Mouse (Mus musculus): ENCODE measurements around the gene Ciao2b. TPM values are rescaled to one million over a fixed set of nuclear protein-coding genes. Genes with fewer than 3 reads are reported as not detected.

Ciao2b gene
- polyA plus RNA-seq, 1 experiment from 2014 or later = 65.0 TPM

- H3K4me2 ChIP-seq = no peak overlapping the region
- ATAC-seq (ENCODE audit: low read depth) (no peak), DNase-seq (no peak)
- H3K4me3 ChIP-seq (replicated peaks) = no peak overlapping the region
- H3K4me1 ChIP-seq (replicated peaks) = no peaks in the 10 kb centered on the region
- H3K27ac ChIP-seq = no peak overlapping the region
- no peaks in the 10 kb centered on the region for H3K27me3 ChIP-seq
- H3K36me3 ChIP-seq = no peaks in the 10 kb centered on the region
- no peaks in the 10 kb centered on the region for H3K9me3 ChIP-seq (replicated peaks)
- 51% methylated on average over 4 of the region's 4 CpGs for WGBS (ENCODE audit: insufficient replicate concordance)
- no peak overlapping the region for H3K9ac ChIP-seq
These were observed 30.2 kb downstream of the Ciao2b start for GRCm38 (mm10) chr8:104611613-104612012.

DNA sequence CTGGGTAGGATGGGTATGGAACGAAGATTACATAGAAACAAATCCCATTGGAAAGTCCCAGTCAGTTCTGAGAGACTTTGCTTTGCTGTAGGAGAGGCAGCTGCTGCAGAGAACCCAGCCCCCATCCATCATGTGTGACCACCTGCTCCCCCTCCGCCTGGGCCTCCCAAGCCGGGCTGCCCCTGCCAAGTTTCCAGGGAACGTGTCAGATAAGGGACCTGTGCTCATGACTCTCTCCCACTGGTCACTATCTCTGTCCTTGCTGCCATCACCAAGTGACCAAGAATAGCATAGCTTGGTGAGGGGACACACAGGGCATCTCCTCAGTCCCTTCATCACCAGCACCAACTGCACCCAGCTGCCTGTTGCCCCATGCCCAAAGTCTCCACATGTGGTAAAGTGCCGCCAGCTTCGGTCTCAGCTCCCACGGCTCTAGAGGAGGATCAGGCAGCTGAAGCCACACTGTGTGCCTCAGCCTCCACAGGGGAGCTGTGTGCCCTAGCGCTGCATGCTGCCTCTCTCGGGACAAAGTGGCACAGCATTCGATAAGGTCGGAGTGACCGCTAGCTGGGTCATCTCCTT lies 31.5 kb downstream of the Ciao2b start:
- Histone ChIP-seq H3K9me3 (replicated peaks) (no peaks in the 10 kb centered on the region), H3K36me3 (no peaks in the 10 kb centered on the region), H3K4me2 (no peak overlapping the region), H3K27me3 (0 out of 2 replicates have a peak, but pooled peaks cover 1% of the 10 kb centered on the region), H3K27ac (no peak overlapping the region), H3K9ac (no peak overlapping the region), H3K4me3 (replicated peaks) (no peak overlapping the region), H3K4me1 (replicated peaks) (no peaks in the 10 kb centered on the region)
- DNase-seq (no peak), ATAC-seq (ENCODE audit: low read depth) (no peak)
- 68% methylated on average over 12 of the region's 12 CpGs for WGBS (ENCODE audit: insufficient replicate concordance)

- H3K9ac ChIP-seq = no peak overlapping the region
- H3K4me2 ChIP-seq = no peak overlapping the region
- ATAC-seq (ENCODE audit: low read depth) (no peak), DNase-seq (no peak)
- no peaks in the 10 kb centered on the region for H3K4me1 ChIP-seq (replicated peaks)
- no peaks in the 10 kb centered on the region for H3K36me3 ChIP-seq
- no peaks in the 10 kb centered on the region for H3K9me3 ChIP-seq (replicated peaks)
- 0 out of 2 replicates have a peak, but pooled peaks cover 3% of the 10 kb centered on the region for H3K27me3 ChIP-seq
- 66% methylated on average over 8 of the region's 8 CpGs for WGBS (ENCODE audit: insufficient replicate concordance)
- H3K4me3 ChIP-seq (replicated peaks) = no peak overlapping the region
- no peak overlapping the region for H3K27ac ChIP-seq
These were observed 32.5 kb downstream of the Ciao2b start for GRCm38 (mm10) chr8:104609222-104609621.

DNA sequence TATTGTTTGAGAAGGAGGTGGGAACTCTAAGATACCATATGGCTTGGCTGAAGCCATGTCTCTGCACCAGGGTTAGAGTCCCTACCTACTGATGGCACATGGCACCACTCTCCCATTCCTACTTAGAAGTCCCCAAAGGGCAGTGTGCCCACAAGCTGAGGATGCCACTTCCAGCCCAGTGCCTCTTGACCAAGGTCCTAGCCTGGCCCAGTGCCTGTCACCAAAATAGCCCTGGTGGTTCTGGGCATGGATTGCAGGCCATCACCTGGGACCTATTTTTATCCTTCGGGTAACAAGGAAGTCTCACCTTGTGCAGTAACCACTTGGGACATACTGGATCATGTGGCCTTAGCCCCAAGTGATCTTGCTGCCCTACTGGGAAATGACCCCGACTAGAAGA lies 33.8 kb downstream of the Ciao2b start:
- H3K36me3 ChIP-seq = no peaks in the 10 kb centered on the region
- no peak overlapping the region for H3K4me2 ChIP-seq
- no peak overlapping the region for H3K27ac ChIP-seq
- H3K4me3 ChIP-seq (replicated peaks) = no peak overlapping the region
- DNase-seq (no peak), ATAC-seq (ENCODE audit: low read depth) (no peak)
- H3K9me3 ChIP-seq (replicated peaks) = no peaks in the 10 kb centered on the region
- no peak overlapping the region for H3K9ac ChIP-seq
- H3K4me1 ChIP-seq (replicated peaks) = no peaks in the 10 kb centered on the region
- 0 out of 2 replicates have a peak, but pooled peaks cover 3% of the 10 kb centered on the region for H3K27me3 ChIP-seq
- 54% methylated on average over 2 of the region's 2 CpGs for WGBS (ENCODE audit: insufficient replicate concordance)

GRCm38 (mm10) chr8:104606329-104606728 lies 35.4 kb downstream of the Ciao2b start:
- ATAC-seq (ENCODE audit: low read depth) (no peak), DNase-seq (no peak)
- Histone ChIP-seq H3K4me2 (no peak overlapping the region), H3K27me3 (peaks cover 8% of the 10 kb centered on the region; the same call in 1 of the 2 replicates), H3K4me1 (replicated peaks) (peaks cover 9% of the 10 kb centered on the region), H3K9ac (no peak overlapping the region), H3K36me3 (no peaks in the 10 kb centered on the region), H3K9me3 (replicated peaks) (no peaks in the 10 kb centered on the region), H3K27ac (no peak overlapping the region), H3K4me3 (replicated peaks) (no peak overlapping the region)
- 37% methylated on average over 6 of the region's 6 CpGs for WGBS (ENCODE audit: insufficient replicate concordance)

DNA sequence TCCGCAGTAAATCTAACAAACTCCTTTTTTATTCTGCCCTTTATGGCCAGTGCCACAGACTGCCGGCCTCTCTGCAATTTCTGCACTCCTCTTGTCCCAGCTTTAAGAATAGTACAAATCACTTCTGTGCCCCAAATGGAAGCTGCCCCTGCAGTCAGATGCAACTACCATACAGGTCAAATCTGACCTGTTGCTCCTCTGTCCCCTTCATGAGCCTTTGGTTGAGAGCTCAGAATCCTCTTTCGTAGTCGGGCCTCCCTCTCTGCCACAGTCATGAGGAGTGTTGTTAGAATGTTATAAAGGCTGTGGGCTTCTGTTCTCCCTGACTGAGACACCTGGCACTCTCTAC lies 38.5 kb downstream of the Ciao2b start:
- Histone ChIP-seq H3K4me3 (replicated peaks) (no peak overlapping the region), H3K9me3 (replicated peaks) (no peaks in the 10 kb centered on the region), H3K4me2 (no peak overlapping the region), H3K9ac (no peak overlapping the region), H3K4me1 (replicated peaks) (peaks cover 9% of the 10 kb centered on the region), H3K36me3 (no peaks in the 10 kb centered on the region), H3K27me3 (peaks cover 11% of the 10 kb centered on the region; the same call in 1 of the 2 replicates), H3K27ac (no peak overlapping the region)
- DNase-seq (no peak), ATAC-seq (ENCODE audit: low read depth) (no peak)
- WGBS (ENCODE audit: insufficient replicate concordance) = 60% methylated on average over 4 of the region's 4 CpGs

- H3K4me2 ChIP-seq = peak overlapping the region; percentile 46
- peak; percentile 84 for ATAC-seq (ENCODE audit: low read depth)
- H3K27ac ChIP-seq = no peak overlapping the region
- H3K4me1 ChIP-seq (replicated peaks) = peaks cover 9% of the 10 kb centered on the region
- DNase-seq = peak; percentile 68
- no peaks in the 10 kb centered on the region for H3K36me3 ChIP-seq
- WGBS (ENCODE audit: insufficient replicate concordance) = 21% methylated on average over 21 of the region's 21 CpGs
- no peak overlapping the region for H3K9ac ChIP-seq
- H3K4me3 ChIP-seq (replicated peaks) = no peak overlapping the region
- no peaks in the 10 kb centered on the region for H3K9me3 ChIP-seq (replicated peaks)
- peaks cover 11% of the 10 kb centered on the region; the same call in 1 of the 2 replicates for H3K27me3 ChIP-seq
These were observed 39.1 kb downstream of the Ciao2b start for GRCm38 (mm10) chr8:104602468-104603244.

DNA sequence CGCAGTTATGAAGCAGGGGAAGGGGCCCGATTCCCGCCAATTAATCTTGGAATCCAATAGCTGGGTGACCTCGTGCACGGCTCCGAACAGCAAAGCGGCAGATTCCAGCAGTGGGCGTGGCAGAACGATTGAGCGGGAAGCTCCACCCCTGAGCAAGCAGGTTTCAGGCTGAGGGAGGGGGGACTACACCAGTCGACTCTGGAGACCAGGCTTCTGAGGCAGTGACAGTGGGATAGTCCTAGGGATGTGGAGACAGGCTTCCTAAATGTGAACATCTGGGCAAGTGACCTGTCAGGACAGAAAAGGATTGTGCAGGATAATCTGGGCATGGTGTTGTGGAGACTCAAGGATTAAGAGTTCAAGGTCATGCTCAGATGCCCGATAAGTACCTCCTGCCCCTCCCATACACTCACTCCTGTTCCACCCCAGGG lies 39.8 kb downstream of the Ciao2b start:
- Histone ChIP-seq H3K36me3 (no peaks in the 10 kb centered on the region), H3K27me3 (peaks cover 11% of the 10 kb centered on the region; the same call in 1 of the 2 replicates), H3K27ac (no peak overlapping the region), H3K9me3 (replicated peaks) (no peaks in the 10 kb centered on the region), H3K4me1 (replicated peaks) (peaks cover 9% of the 10 kb centered on the region), H3K4me3 (replicated peaks) (peak overlapping the region; percentile 14; the same call in 1 of the 2 replicates), H3K9ac (no peak overlapping the region), H3K4me2 (peak overlapping the region; percentile 46)
- 2% methylated on average over 12 of the region's 12 CpGs for WGBS (ENCODE audit: insufficient replicate concordance)
- ATAC-seq (ENCODE audit: low read depth) (no peak), DNase-seq (peak; percentile 9)

DNA sequence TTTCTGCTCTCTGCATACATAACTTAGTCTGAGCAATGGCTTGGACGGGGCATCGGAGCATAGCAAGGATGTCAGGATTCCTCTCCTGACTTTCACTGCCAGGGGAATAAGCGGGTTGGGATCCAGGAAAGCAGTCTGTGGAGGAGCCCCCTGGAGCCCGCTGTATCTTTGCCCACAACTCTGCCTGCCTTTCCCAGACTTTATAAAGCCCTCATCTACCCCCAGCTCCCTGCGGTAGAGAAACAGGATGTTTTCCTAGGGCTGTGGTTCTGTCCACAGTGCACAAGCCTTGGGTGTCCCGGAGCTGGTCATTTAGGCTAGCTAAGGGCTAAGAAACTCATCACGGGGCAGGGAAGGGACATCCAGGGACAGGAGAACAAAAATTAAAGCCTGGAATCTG lies 40.4 kb downstream of the Ciao2b start:
- no peak for DNase-seq
- Histone ChIP-seq H3K4me2 (peak overlapping the region; percentile 46), H3K27ac (no peak overlapping the region), H3K4me3 (replicated peaks) (no peak overlapping the region), H3K36me3 (0 out of 2 replicates have a peak, but pooled peaks cover 4% of the 10 kb centered on the region), H3K9ac (0 out of 2 replicates have a peak overlapping the region, but pooled peaks have one; percentile 8), H3K4me1 (replicated peaks) (peaks cover 9% of the 10 kb centered on the region), H3K9me3 (replicated peaks) (no peaks in the 10 kb centered on the region), H3K27me3 (peaks cover 11% of the 10 kb centered on the region; the same call in 1 of the 2 replicates)
- WGBS (ENCODE audit: insufficient replicate concordance) = 30% methylated on average over 7 of the region's 7 CpGs
- ATAC-seq (ENCODE audit: low read depth) = no peak

DNA sequence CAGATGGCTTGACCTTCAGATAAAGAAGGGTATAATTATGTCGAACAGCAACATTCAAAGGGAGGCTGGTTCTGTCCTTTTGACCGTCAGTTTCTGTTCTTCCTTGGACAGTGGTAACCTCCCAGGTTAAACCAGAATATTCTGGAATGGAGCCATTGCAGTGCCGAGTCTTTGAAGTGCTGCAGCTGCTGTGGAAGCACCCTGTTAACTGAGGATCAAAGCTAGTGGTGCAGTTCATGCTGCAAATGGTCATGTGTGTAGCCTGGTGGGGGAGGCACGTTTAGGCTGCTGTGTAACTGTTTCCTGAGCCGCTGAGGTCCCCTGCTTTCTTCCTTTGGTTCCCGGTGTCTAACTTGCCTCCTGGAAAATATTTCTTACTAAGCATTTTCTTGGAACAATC lies 43.3 kb downstream of the Ciao2b start:
- Histone ChIP-seq H3K27ac (no peak overlapping the region), H3K36me3 (peaks cover 30% of the 10 kb centered on the region), H3K4me2 (no peak overlapping the region), H3K9me3 (replicated peaks) (no peaks in the 10 kb centered on the region), H3K27me3 (peaks cover 9% of the 10 kb centered on the region; the same call in 1 of the 2 replicates), H3K4me3 (replicated peaks) (no peak overlapping the region), H3K4me1 (replicated peaks) (peaks cover 17% of the 10 kb centered on the region), H3K9ac (no peak overlapping the region)
- 60% methylated on average over 6 of the region's 6 CpGs for WGBS (ENCODE audit: insufficient replicate concordance)
- ATAC-seq (ENCODE audit: low read depth) = no peak
- DNase-seq = no peak

GRCm38 (mm10) chr8:104597656-104598055 lies 44.1 kb downstream of the Ciao2b start:
- no peaks in the 10 kb centered on the region for H3K9me3 ChIP-seq (replicated peaks)
- H3K4me1 ChIP-seq (replicated peaks) = peaks cover 22% of the 10 kb centered on the region
- peaks cover 9% of the 10 kb centered on the region; the same call in 1 of the 2 replicates for H3K27me3 ChIP-seq
- peaks cover 33% of the 10 kb centered on the region for H3K36me3 ChIP-seq
- no peak overlapping the region for H3K4me3 ChIP-seq (replicated peaks)
- no peak for ATAC-seq (ENCODE audit: low read depth)
- H3K4me2 ChIP-seq = no peak overlapping the region
- no peak overlapping the region for H3K9ac ChIP-seq
- DNase-seq = no peak
- 80% methylated on average over 6 of the region's 6 CpGs for WGBS (ENCODE audit: insufficient replicate concordance)
- H3K27ac ChIP-seq = no peak overlapping the region

All from liver, embryonic 13.5 days (tissue).